Mouse (Mus musculus) G1E-ER4 (cell line): ENCODE results near the gene Sh3pxd2a. TPM values are rescaled to one million over a fixed set of nuclear protein-coding genes. Genes with fewer than 3 reads are reported as not detected.

ENCODE experiments used
- GATA1 ChIP-seq: IDR thresholded peaks from one replicate; pipeline ENCODE4 v1.8.0; 2012; ENCODE audit warnings: low read length, inconsistent platforms
- polyA plus RNA-seq: library from polyadenylated mRNA; stranded (reverse); fragments of >175 nt; gene quantifications from 2 replicates; pipeline ENCODE4 v1.2.3, GENCODE M21; 2012

The Sh3pxd2a gene
- polyA plus RNA-seq, 1 experiment, result not detected

- TF ChIP-seq GATA1, result no peak
Measured at GRCm38 (mm10) chr19:47230082-47230481, 234.1 kb downstream of the Sh3pxd2a start.

- TF ChIP-seq GATA1, result no peak
Measured at GRCm38 (mm10) chr19:47229461-47229860, 234.7 kb downstream of the Sh3pxd2a start.

GRCm38 (mm10) chr19:47228725-47229252 is 235.4 kb downstream of the Sh3pxd2a start:
- no peak for TF ChIP-seq GATA1

GRCm38 (mm10) chr19:47225791-47226190 is 238.4 kb downstream of the Sh3pxd2a start:
- TF ChIP-seq GATA1, result no peak

GRCm38 (mm10) chr19:47224743-47225142 is 239.5 kb downstream of the Sh3pxd2a start:
- no peak for TF ChIP-seq GATA1

- no peak for TF ChIP-seq GATA1
Measured at GRCm38 (mm10) chr19:47222841-47223557, 241.2 kb downstream of the Sh3pxd2a start.

- no peak for TF ChIP-seq GATA1
Measured at GRCm38 (mm10) chr19:47222154-47222840, 241.9 kb downstream of the Sh3pxd2a start.

GRCm38 (mm10) chr19:47221500-47222153 is 242.6 kb downstream of the Sh3pxd2a start:
- TF ChIP-seq GATA1, result no peak

GRCm38 (mm10) chr19:47221006-47221405 is 243.2 kb downstream of the Sh3pxd2a start:
- no peak for TF ChIP-seq GATA1

- no peak for TF ChIP-seq GATA1
Measured at GRCm38 (mm10) chr19:47220232-47220631, 244.0 kb downstream of the Sh3pxd2a start.

- TF ChIP-seq GATA1, result no peak
Measured at GRCm38 (mm10) chr19:47219622-47220021, 244.6 kb downstream of the Sh3pxd2a start.

GRCm38 (mm10) chr19:47216766-47217165 is 247.4 kb downstream of the Sh3pxd2a start:
- TF ChIP-seq GATA1, result no peak

GRCm38 (mm10) chr19:47213470-47213869 is 250.7 kb downstream of the Sh3pxd2a start:
- TF ChIP-seq GATA1, result no peak

GRCm38 (mm10) chr19:47212401-47212800 is 251.8 kb downstream of the Sh3pxd2a start:
- TF ChIP-seq GATA1, result no peak

GRCm38 (mm10) chr19:47211609-47212312 is 252.4 kb downstream of the Sh3pxd2a start:
- TF ChIP-seq GATA1, result no peak
